Mouse (Mus musculus) hindbrain, embryonic 12.5 days (tissue): ENCODE measurements around the gene Shroom3. TPM values are rescaled to one million over a fixed set of nuclear protein-coding genes. Genes with fewer than 3 reads are reported as not detected.

ENCODE experiments used
- ATAC-seq: fragments of 200-750 bp; cut with Nextera tagmentation; 2 replicates; pipeline ENCODE4 v1.8.0; 2017; ENCODE audit warnings: moderate TSS enrichment; ENCODE audit not compliant: low FRiP score
- H3K27ac ChIP-seq: fragments of 300-500 bp; sonication (generic); 2 replicates; pipeline ENCODE4 v1.5.1; 2016; ENCODE audit warnings: mild to moderate bottlenecking
- H3K27me3 ChIP-seq: fragments of 300-500 bp; sonication (generic); 2 replicates; pipeline ENCODE4 v1.6.1; 2016; ENCODE audit warnings: mild to moderate bottlenecking
- H3K36me3 ChIP-seq: fragments of 300-500 bp; sonication (generic); 2 replicates; pipeline ENCODE4 v1.6.1; 2016; ENCODE audit warnings: mild to moderate bottlenecking
- H3K4me1 ChIP-seq: fragments of 300-500 bp; sonication (generic); 2 replicates; pipeline ENCODE4 v1.6.1; 2016
- H3K4me2 ChIP-seq: fragments of 300-500 bp; sonication (generic); replicated peaks from 2 replicates; pipeline ENCODE4 v1.6.1; 2016; ENCODE audit warnings: mild to moderate bottlenecking
- H3K4me3 ChIP-seq: fragments of 300-500 bp; sonication (generic); 2 replicates; pipeline ENCODE4 v1.5.1; 2016; ENCODE audit warnings: mild to moderate bottlenecking
- H3K9ac ChIP-seq: fragments of 300-500 bp; sonication (generic); 2 replicates; pipeline ENCODE4 v1.6.1; 2016; ENCODE audit warnings: mild to moderate bottlenecking, moderate library complexity
- H3K9me3 ChIP-seq: fragments of 300-500 bp; sonication (generic); replicated peaks from 2 replicates; pipeline ENCODE4 v1.6.1; 2016; ENCODE audit warnings: mild to moderate bottlenecking
- WGBS: fragments of 180-500 bp; shearing (Covaris S2); methylation state at CpG from one replicate; pipeline ENCODE4 v1.1.7; 2016; 5-methylcytosine and 5-hydroxymethylcytosine counted together
- polyA plus RNA-seq: library from polyadenylated mRNA; unstranded; fragments of >200 nt; fragmentation: Nextera tagmentation; extraction: Ambion mirVana; gene quantifications from 2 replicates; pipeline ENCODE4 v1.2.1, GENCODE M21; 2016

Gene Shroom3
- polyA plus RNA-seq: 5.8 and 6.5 TPM in 2 replicates

- H3K27ac ChIP-seq: peak within 1 kb of the TSS; percentile 55; the same call in 1 of the 2 replicates
These were observed at the start of gene Shroom3 for GRCm38 (mm10) chr5:92683351-92683807. Gene Shroom3 (plus strand): TSS chr5:92683435.

GRCm38 (mm10) chr5:92633526-92633925 lies 49.7 kb upstream of the Shroom3 start:
- H3K4me2 ChIP-seq: no peak overlapping the region
- no peaks in the 10 kb centered on the region for H3K9me3 ChIP-seq
- no peaks in the 10 kb centered on the region for H3K4me1 ChIP-seq
- H3K27me3 ChIP-seq: no peaks in the 10 kb centered on the region
- no peak for ATAC-seq
- 62% methylated on average over 4 of the region's 4 CpGs for WGBS
- H3K27ac ChIP-seq: no peak overlapping the region
- no peak overlapping the region for H3K9ac ChIP-seq
- no peaks in the 10 kb centered on the region for H3K36me3 ChIP-seq
- H3K4me3 ChIP-seq: no peak overlapping the region

More at GRCm38 (mm10) chr5:92683351-92683807, at the start of gene Shroom3:
- peak within 1 kb of the TSS; percentile 52 for H3K4me3 ChIP-seq
- H3K4me2 ChIP-seq: peak within 1 kb of the TSS; percentile 97
- no peaks in the 10 kb centered on the region for H3K27me3 ChIP-seq
- no peaks in the 10 kb centered on the region; the same call in 1 of the 2 replicates for H3K9me3 ChIP-seq
- ATAC-seq: no peak; the same call in 1 of the 2 replicates
- H3K36me3 ChIP-seq: no peaks in the 10 kb centered on the region
- peak within 1 kb of the TSS; percentile 66 for H3K9ac ChIP-seq
- under 1% methylated on average over 26 of the region's 26 CpGs for WGBS
- peaks cover 11% of the 10 kb centered on the region; the same call in 1 of the 2 replicates for H3K4me1 ChIP-seq

- ATAC-seq: no peak
- Histone ChIP-seq H3K4me3 (no peak overlapping the region), H3K9me3 (no peaks in the 10 kb centered on the region), H3K4me2 (no peak overlapping the region), H3K4me1 (no peaks in the 10 kb centered on the region), H3K9ac (no peak overlapping the region), H3K27me3 (no peaks in the 10 kb centered on the region), H3K27ac (no peak overlapping the region), H3K36me3 (no peaks in the 10 kb centered on the region)
- 72% methylated on average over 3 of the region's 3 CpGs for WGBS
These were observed 48.3 kb upstream of the Shroom3 start for GRCm38 (mm10) chr5:92634916-92635315.

- no peak overlapping the region for H3K27ac ChIP-seq
- H3K9ac ChIP-seq: no peak overlapping the region
- H3K36me3 ChIP-seq: no peaks in the 10 kb centered on the region
- no peak for ATAC-seq
- no peaks in the 10 kb centered on the region for H3K4me1 ChIP-seq
- H3K4me2 ChIP-seq: no peak overlapping the region
- 92% methylated on average over 5 of the region's 5 CpGs for WGBS
- H3K4me3 ChIP-seq: no peak overlapping the region
- H3K27me3 ChIP-seq: no peaks in the 10 kb centered on the region
- no peaks in the 10 kb centered on the region for H3K9me3 ChIP-seq
These were observed 47.3 kb upstream of the Shroom3 start for GRCm38 (mm10) chr5:92635891-92636290.

GRCm38 (mm10) chr5:92640861-92641260 lies 42.4 kb upstream of the Shroom3 start:
- Histone ChIP-seq H3K4me3 (no peak overlapping the region), H3K4me2 (no peak overlapping the region), H3K9ac (no peak overlapping the region), H3K36me3 (no peaks in the 10 kb centered on the region), H3K9me3 (no peaks in the 10 kb centered on the region), H3K27me3 (no peaks in the 10 kb centered on the region), H3K4me1 (no peaks in the 10 kb centered on the region), H3K27ac (no peak overlapping the region)
- no peak for ATAC-seq
- 90% methylated on average over 3 of the region's 3 CpGs for WGBS

- Histone ChIP-seq H3K4me1 (no peaks in the 10 kb centered on the region), H3K9me3 (no peaks in the 10 kb centered on the region), H3K4me2 (no peak overlapping the region), H3K9ac (no peak overlapping the region), H3K27ac (no peak overlapping the region), H3K36me3 (no peaks in the 10 kb centered on the region), H3K4me3 (no peak overlapping the region), H3K27me3 (no peaks in the 10 kb centered on the region)
- no peak for ATAC-seq
- 15% methylated on average over 1 of the region's 1 CpGs for WGBS
These were observed 27.0 kb upstream of the Shroom3 start for GRCm38 (mm10) chr5:92656256-92656655.

GRCm38 (mm10) chr5:92664321-92664720 lies 18.9 kb upstream of the Shroom3 start:
- Histone ChIP-seq H3K4me3 (no peak overlapping the region), H3K27me3 (no peaks in the 10 kb centered on the region), H3K9me3 (no peaks in the 10 kb centered on the region), H3K4me2 (no peak overlapping the region), H3K36me3 (no peaks in the 10 kb centered on the region), H3K9ac (no peak overlapping the region), H3K27ac (no peak overlapping the region), H3K4me1 (no peaks in the 10 kb centered on the region)
- WGBS: 69% methylated on average over 2 of the region's 2 CpGs
- no peak for ATAC-seq

GRCm38 (mm10) chr5:92666860-92667259 lies 16.4 kb upstream of the Shroom3 start:
- H3K9ac ChIP-seq: no peak overlapping the region
- H3K4me3 ChIP-seq: no peak overlapping the region
- ATAC-seq: no peak
- H3K9me3 ChIP-seq: no peaks in the 10 kb centered on the region
- H3K4me1 ChIP-seq: no peaks in the 10 kb centered on the region
- no peak overlapping the region for H3K27ac ChIP-seq
- 81% methylated on average over 5 of the region's 5 CpGs for WGBS
- H3K27me3 ChIP-seq: no peaks in the 10 kb centered on the region
- no peaks in the 10 kb centered on the region for H3K36me3 ChIP-seq
- no peak overlapping the region for H3K4me2 ChIP-seq

- Histone ChIP-seq H3K4me1 (peaks cover 11% of the 10 kb centered on the region), H3K27ac (no peak within 1 kb of the TSS)
- peak; percentile 94 for ATAC-seq
These were observed 8.2 kb upstream of the Shroom3 start, which contains the start of gene Ccdc158 for GRCm38 (mm10) chr5:92674859-92675573. Gene Ccdc158 (minus strand): TSS chr5:92675271.

GRCm38 (mm10) chr5:92675574-92675920 lies 7.7 kb upstream of the Shroom3 start:
- no peak for ATAC-seq
- H3K9me3 ChIP-seq: no peaks in the 10 kb centered on the region
- no peak overlapping the region for H3K27ac ChIP-seq
- peak overlapping the region; percentile 13; the same call in 1 of the 2 replicates for H3K9ac ChIP-seq
- H3K36me3 ChIP-seq: no peaks in the 10 kb centered on the region
- 0% methylated on average over 9 of the region's 9 CpGs for WGBS
- peaks cover 11% of the 10 kb centered on the region for H3K4me1 ChIP-seq
- H3K27me3 ChIP-seq: no peaks in the 10 kb centered on the region
- H3K4me2 ChIP-seq: peak overlapping the region; percentile 56
- H3K4me3 ChIP-seq: peak overlapping the region; percentile 41

More at GRCm38 (mm10) chr5:92674859-92675573, 8.2 kb upstream of the Shroom3 start, which contains the start of gene Ccdc158:
- Histone ChIP-seq H3K4me2 (peak within 1 kb of the TSS; percentile 56), H3K36me3 (no peaks in the 10 kb centered on the region), H3K27me3 (no peaks in the 10 kb centered on the region), H3K4me3 (peak within 1 kb of the TSS; percentile 41), H3K9me3 (no peaks in the 10 kb centered on the region), H3K9ac (peak within 1 kb of the TSS; percentile 13; the same call in 1 of the 2 replicates)
- 16% methylated on average over 48 of the region's 55 CpGs for WGBS

GRCm38 (mm10) chr5:92679441-92679840 lies 3.8 kb upstream of the Shroom3 start:
- Histone ChIP-seq H3K27me3 (no peaks in the 10 kb centered on the region), H3K9ac (no peak overlapping the region), H3K4me3 (no peak overlapping the region), H3K9me3 (no peaks in the 10 kb centered on the region), H3K4me1 (peaks cover 22% of the 10 kb centered on the region), H3K36me3 (no peaks in the 10 kb centered on the region), H3K4me2 (no peak overlapping the region), H3K27ac (no peak overlapping the region)
- ATAC-seq: no peak
- 31% methylated on average over 4 of the region's 4 CpGs for WGBS

GRCm38 (mm10) chr5:92681861-92682260 lies 1.4 kb upstream of the Shroom3 start:
- no peak overlapping the region for H3K4me3 ChIP-seq
- peaks cover 11% of the 10 kb centered on the region; the same call in 1 of the 2 replicates for H3K4me1 ChIP-seq
- no peaks in the 10 kb centered on the region for H3K36me3 ChIP-seq
- no peaks in the 10 kb centered on the region; the same call in 1 of the 2 replicates for H3K9me3 ChIP-seq
- no peak overlapping the region for H3K27ac ChIP-seq
- ATAC-seq: no peak
- WGBS: 86% methylated on average over 10 of the region's 10 CpGs
- H3K4me2 ChIP-seq: no peak overlapping the region
- H3K9ac ChIP-seq: no peak overlapping the region
- no peaks in the 10 kb centered on the region for H3K27me3 ChIP-seq
